ENCODE assay signal across 8 mouse cellular contexts in genomic region chr3:95282381-95282864, GRCm38 (mm10). TPM values are rescaled to one million over a fixed set of nuclear protein-coding genes. Genes with fewer than 3 reads are reported as not detected.
DNase-seq lines count a peak whose midpoint lies in the region; ATAC-seq lines count a peak whose summit lies in the region.

No protein-coding gene starts in this region.

- under 1% methylated on average over 11 of the region's 11 CpGs for WGBS in hindbrain, embryonic 11.5 days
- under 1% methylated on average over 11 of the region's 11 CpGs for WGBS in liver, embryonic 12.5 days (ENCODE audit: insufficient replicate concordance)

- no peaks in the 10 kb centered on the region for H3K36me3 ChIP-seq in hindbrain, embryonic 11.5 days (ENCODE audit: control insufficient read depth, insufficient read depth, low read length)
- H3K36me3 ChIP-seq in liver, embryonic 12.5 days, result peaks cover 7% of the 10 kb centered on the region

- no peaks in the 10 kb centered on the region; the same call in 1 of the 2 replicates for H3K4me1 ChIP-seq in hindbrain, embryonic 11.5 days (replicated peaks; ENCODE audit: control insufficient read depth, insufficient read depth, low read length)
- peaks cover 68% of the 10 kb centered on the region for H3K4me1 ChIP-seq in liver, embryonic 12.5 days

- H3K9ac ChIP-seq in hindbrain, embryonic 11.5 days (ENCODE audit: low read depth, low read length), result peak overlapping the region; percentile 77
- peak overlapping the region; percentile 91 for H3K9ac ChIP-seq in liver, embryonic 12.5 days

- no peaks in the 10 kb centered on the region for H3K27me3 ChIP-seq in hindbrain, embryonic 11.5 days (ENCODE audit: control insufficient read depth, insufficient read depth, low read length)
- H3K27me3 ChIP-seq in liver, embryonic 12.5 days (replicated peaks), result no peaks in the 10 kb centered on the region

- H3K4me3 ChIP-seq in hindbrain, embryonic 11.5 days (ENCODE audit: low read depth, low read length), result peak overlapping the region; percentile 75
- peak overlapping the region; percentile 81 for H3K4me3 ChIP-seq in liver, embryonic 12.5 days

- peak; percentile 35 for ATAC-seq in erythroid progenitor cell, adult 5-6 weeks (replicated peaks; ENCODE audit: low FRiP score, poor library complexity, severe bottlenecking)
- peak; percentile 8; the same call in 1 of the 2 replicates for ATAC-seq in hindbrain, embryonic 11.5 days (ENCODE audit: low FRiP score)
- ATAC-seq in liver, embryonic 12.5 days, result 0 out of 2 replicates have a peak, but pooled peaks have one; percentile 10

- DNase-seq in adrenal gland, adult 18-20 months (ENCODE audit: low spot score in 2 of 2), result peak; percentile 40 to 57
- no peak for DNase-seq in adrenal gland, postnatal 4 days (ENCODE audit: low spot score in 2 of 2)
- peak; percentile 31 for DNase-seq in T-cell, adult 2 months (ENCODE audit: low spot score)
- peak; percentile 54 for DNase-seq in hindbrain, embryonic 11.5 days (ENCODE audit: low spot score)
- DNase-seq in monocyte, adult 2 months (ENCODE audit: low read depth in 1 of 2, low spot score in 2 of 2), result peak; percentile 37 to 50
- peak; percentile 67 for DNase-seq in thymus, postnatal 25 days

- peak overlapping the region; percentile 40 for H3K4me2 ChIP-seq in hindbrain, embryonic 11.5 days (replicated peaks; ENCODE audit: low read depth, low read length)
- peak overlapping the region; percentile 87 for H3K4me2 ChIP-seq in liver, embryonic 12.5 days

- no peaks in the 10 kb centered on the region for H3K9me3 ChIP-seq in hindbrain, embryonic 11.5 days (ENCODE audit: control insufficient read depth, low read length)
- H3K9me3 ChIP-seq in liver, embryonic 12.5 days (replicated peaks), result no peaks in the 10 kb centered on the region

- H3K27ac ChIP-seq in hindbrain, embryonic 11.5 days (ENCODE audit: low read depth, low read length), result peak overlapping the region; percentile 90
- peak overlapping the region; percentile 98 for H3K27ac ChIP-seq in liver, embryonic 12.5 days

RNA-seq across cellular contexts. Expression of gene Prune1, which starts 0.5 kb away (rescaled TPM):
- total RNA-seq in adrenal gland, adult 18-20 months (2021), result 10 to 100 TPM; 20.1 to 21.9 TPM
- total RNA-seq in adrenal gland, postnatal 4 days (2021), result 10 to 100 TPM; 31.6 to 32.7 TPM
- total RNA-seq in erythroid progenitor cell, adult 5-6 weeks (2015; ENCODE audit: low replicate concordance), result 5.9 and 7.6 TPM in 2 replicates
- 7.2 and 8.4 TPM in 2 replicates for total RNA-seq in erythroid progenitor cell, adult 5-6 weeks (2017; ENCODE audit: low replicate concordance)
- 31.0 and 31.3 TPM in 2 replicates for polyA plus RNA-seq in hindbrain, embryonic 11.5 days (2014; fragmentation: Nextera tagmentation; extraction: Ambion mirVana)
- polyA plus RNA-seq in liver, embryonic 12.5 days (2016; fragmentation: Nextera tagmentation; extraction: Ambion mirVana), result 11.8 and 12.1 TPM in 2 replicates

RNA-seq across cellular contexts. Expression of gene Mindy1, which starts 1.3 kb away (rescaled TPM):
- 100 to 1,000 TPM in 1 of 2 experiments, 10 to 100 TPM in 1; 75.5 to 124 TPM for total RNA-seq in adrenal gland, adult 18-20 months (2021)
- 100 to 1,000 TPM; 127 to 130 TPM for total RNA-seq in adrenal gland, postnatal 4 days (2021)
- total RNA-seq in erythroid progenitor cell, adult 5-6 weeks (2015; ENCODE audit: low replicate concordance), result 27.8 and 38.6 TPM in 2 replicates
- total RNA-seq in erythroid progenitor cell, adult 5-6 weeks (2017; ENCODE audit: low replicate concordance), result 19.0 and 36.1 TPM in 2 replicates
- polyA plus RNA-seq in hindbrain, embryonic 11.5 days (2014; fragmentation: Nextera tagmentation; extraction: Ambion mirVana), result 42.2 and 46.5 TPM in 2 replicates
- polyA plus RNA-seq in liver, embryonic 12.5 days (2016; fragmentation: Nextera tagmentation; extraction: Ambion mirVana), result 18.8 and 22.5 TPM in 2 replicates

RNA-seq across cellular contexts. Expression of gene Anxa9, which starts 24.6 kb away (rescaled TPM):
- 1 to 10 TPM; 1.4 to 1.7 TPM for total RNA-seq in adrenal gland, adult 18-20 months (2021)
- 1 to 10 TPM; 1.1 to 1.3 TPM for total RNA-seq in adrenal gland, postnatal 4 days (2021)
- total RNA-seq in erythroid progenitor cell, adult 5-6 weeks (2015; ENCODE audit: low replicate concordance), result 0.84 and 1.1 TPM in 2 replicates
- total RNA-seq in erythroid progenitor cell, adult 5-6 weeks (2017; ENCODE audit: low replicate concordance), result not detected in 2 replicates
- polyA plus RNA-seq in hindbrain, embryonic 11.5 days (2014; fragmentation: Nextera tagmentation; extraction: Ambion mirVana), result 1.6 and 2.1 TPM in 2 replicates
- polyA plus RNA-seq in liver, embryonic 12.5 days (2016; fragmentation: Nextera tagmentation; extraction: Ambion mirVana), result 3.1 and 4.6 TPM in 2 replicates

RNA-seq across cellular contexts. Expression of gene Bnipl, which starts 31.4 kb away (rescaled TPM):
- not detected for total RNA-seq in adrenal gland, adult 18-20 months (2021)
- total RNA-seq in adrenal gland, postnatal 4 days (2021), result under 1 TPM in 1 of 2 experiments, not detected in 1; 0.90 TPM
- not detected in 2 replicates for total RNA-seq in erythroid progenitor cell, adult 5-6 weeks (2015; ENCODE audit: low replicate concordance)
- not detected in 2 replicates for total RNA-seq in erythroid progenitor cell, adult 5-6 weeks (2017; ENCODE audit: low replicate concordance)
- 0.61 and 0.73 TPM in 2 replicates for polyA plus RNA-seq in hindbrain, embryonic 11.5 days (2014; fragmentation: Nextera tagmentation; extraction: Ambion mirVana)
- not detected in 2 replicates for polyA plus RNA-seq in liver, embryonic 12.5 days (2016; fragmentation: Nextera tagmentation; extraction: Ambion mirVana)

RNA-seq across cellular contexts. Expression of gene Cers2, which starts 32.2 kb away (rescaled TPM):
- 100 to 1,000 TPM; 191 to 231 TPM for total RNA-seq in adrenal gland, adult 18-20 months (2021)
- total RNA-seq in adrenal gland, postnatal 4 days (2021), result 100 to 1,000 TPM; 145 to 147 TPM
- total RNA-seq in erythroid progenitor cell, adult 5-6 weeks (2015; ENCODE audit: low replicate concordance), result 72.1 and 81.3 TPM in 2 replicates
- total RNA-seq in erythroid progenitor cell, adult 5-6 weeks (2017; ENCODE audit: low replicate concordance), result 35.4 and 49.5 TPM in 2 replicates
- 101 and 105 TPM in 2 replicates for polyA plus RNA-seq in hindbrain, embryonic 11.5 days (2014; fragmentation: Nextera tagmentation; extraction: Ambion mirVana)
- 134 and 135 TPM in 2 replicates for polyA plus RNA-seq in liver, embryonic 12.5 days (2016; fragmentation: Nextera tagmentation; extraction: Ambion mirVana)

Comparison
In these comparisons a context has a peak if more than half of its experiments do, and no peak if none do; other contexts are left out.
1. DNase-seq: peak in adrenal gland, adult 18-20 months (2 of 2), T-cell, adult 2 months (single experiment), hindbrain, embryonic 11.5 days (single experiment), monocyte, adult 2 months (2 of 2) and thymus, postnatal 25 days (single experiment); none in adrenal gland, postnatal 4 days (0 of 2).
2. Peak in every context shown above with its lines, with median percentiles within 50 percentile points of each other: ATAC-seq.